Mouse (Mus musculus): ENCODE data around the gene Mettl23. TPM values are rescaled to one million over a fixed set of nuclear protein-coding genes. Genes with fewer than 3 reads are reported as not detected.

The Mettl23 gene
- polyA plus RNA-seq, 1 experiment from 2014 or later: 37.1 TPM

DNA sequence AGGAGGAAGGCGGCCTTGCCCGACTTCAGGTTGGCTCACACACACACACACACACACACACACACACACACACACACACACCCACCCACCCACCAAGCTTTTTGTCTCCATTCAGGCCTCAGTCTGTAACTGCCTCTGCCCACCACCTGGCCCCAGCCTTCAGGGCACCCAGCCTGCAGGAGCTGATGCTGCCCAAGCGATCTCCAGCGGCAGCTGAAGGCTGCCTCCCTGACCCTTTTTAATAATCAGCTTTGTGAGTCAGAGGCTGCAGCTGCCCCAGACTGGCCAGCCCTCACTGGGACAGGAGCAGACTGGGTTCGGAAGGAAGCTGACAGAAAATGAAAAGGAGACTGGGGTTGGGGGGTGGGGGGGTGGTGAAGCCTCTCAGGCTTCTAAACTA is 17.8 kb upstream of the Mettl23 start:
- no peaks in the 10 kb centered on the region; the same call in 1 of the 2 replicates for H3K36me3 ChIP-seq (ENCODE audit: control insufficient read depth, insufficient read depth)
- no peak overlapping the region for H3K4me3 ChIP-seq (ENCODE audit: low read depth, low read length)
- H3K9ac ChIP-seq (ENCODE audit: low read depth, low read length): no peak overlapping the region
- WGBS: 71% methylated on average over 5 of the region's 5 CpGs
- no peak for TF ChIP-seq CTCF (IDR thresholded peaks at IDR 0.05; ENCODE audit: low read depth)
- no peaks in the 10 kb centered on the region for H3K27me3 ChIP-seq (replicated peaks; ENCODE audit: control insufficient read depth, insufficient read depth, low read length)
- peaks cover 8% of the 10 kb centered on the region for H3K4me1 ChIP-seq (replicated peaks; ENCODE audit: control insufficient read depth, insufficient read depth, low read length)
- H3K9me3 ChIP-seq (ENCODE audit: control insufficient read depth): no peaks in the 10 kb centered on the region
- peak overlapping the region; percentile 17; the same call in 1 of the 2 replicates for H3K4me2 ChIP-seq (replicated peaks; ENCODE audit: low read depth)
- no peak for ATAC-seq
- no peak overlapping the region for H3K27ac ChIP-seq (ENCODE audit: low read depth, low read length)

DNA sequence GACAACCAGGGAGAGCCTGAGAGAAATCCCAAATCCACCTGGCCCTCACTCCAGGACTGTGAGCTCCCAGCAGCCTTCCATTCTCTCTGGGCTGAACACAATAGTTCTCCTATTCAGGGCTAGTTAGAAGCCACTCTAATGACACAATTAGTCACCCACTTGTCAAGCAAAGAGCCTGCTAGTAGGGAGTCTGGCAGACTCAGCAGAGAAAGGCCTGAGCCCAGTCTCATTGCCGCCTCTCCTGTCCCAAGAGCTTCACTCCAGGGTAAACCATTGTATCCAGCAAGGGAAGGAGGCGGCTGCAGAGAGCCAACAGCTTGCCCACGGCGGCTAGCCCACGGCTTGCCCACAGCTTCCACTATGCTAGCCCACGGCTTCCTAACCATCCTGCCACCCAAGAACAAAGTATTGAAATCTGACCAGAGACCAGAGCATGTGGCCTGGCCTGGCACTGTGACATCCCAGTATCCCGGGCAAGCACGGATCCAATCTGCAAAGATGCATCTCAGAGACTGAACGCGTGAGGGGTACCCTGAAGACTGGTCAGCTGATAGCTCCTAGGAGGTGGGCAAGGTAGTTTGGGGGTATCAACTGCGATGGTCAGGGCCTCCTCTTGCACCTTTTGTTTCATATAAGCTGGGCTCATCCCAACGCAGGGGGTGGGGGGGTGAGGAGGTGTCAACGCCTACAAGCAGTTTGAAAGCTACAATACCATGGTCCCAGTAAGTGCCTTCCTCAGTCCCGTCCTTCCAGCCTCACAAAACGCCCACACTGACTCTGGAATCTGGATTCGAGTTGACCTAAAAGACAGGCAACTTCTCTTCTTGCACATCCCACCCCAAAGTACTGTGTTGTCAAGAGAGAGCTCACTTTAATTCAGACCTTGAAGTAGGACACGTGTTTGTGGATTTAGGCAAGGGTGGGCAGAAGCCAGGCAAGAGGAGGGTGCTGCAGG is 16.3 kb upstream of the Mettl23 start:
- WGBS: 42% methylated on average over 17 of the region's 17 CpGs

DNA sequence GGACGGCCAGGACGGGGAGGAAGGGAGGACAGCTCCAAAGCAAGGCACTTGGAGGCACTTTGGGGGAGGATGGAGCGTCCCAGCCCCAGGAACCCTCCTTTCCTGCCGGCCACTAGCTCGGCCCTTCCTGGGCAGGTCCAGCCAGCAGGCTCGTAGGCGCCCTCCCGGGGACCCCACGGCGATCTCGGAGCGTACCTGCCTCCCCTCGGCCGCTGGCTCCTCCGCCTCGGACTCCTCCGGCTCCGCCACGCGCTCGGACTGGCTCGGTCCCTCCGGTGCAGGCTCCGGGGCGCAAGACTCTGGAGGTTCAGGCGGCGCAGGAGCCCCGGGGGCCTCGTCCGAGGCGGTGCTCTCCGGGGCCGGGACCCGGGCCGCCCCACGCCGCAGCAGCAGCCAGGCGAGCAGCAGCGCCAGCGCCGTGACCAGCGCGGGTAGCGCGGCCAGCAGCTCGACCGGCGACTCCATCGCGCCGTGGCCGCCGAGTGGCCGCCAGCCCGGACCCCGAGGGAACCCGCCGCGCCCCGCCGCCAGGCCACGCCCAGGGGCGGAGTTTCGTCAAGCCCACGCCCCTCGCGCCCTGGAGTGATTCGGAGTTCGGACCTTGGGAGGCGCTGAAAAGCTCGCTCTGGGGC is 15.4 kb upstream of the Mettl23 start, which contains the start of gene Mxra7:
Gene Mxra7, minus strand, starts transcription at position 513 of the 632 bp plus-strand sequence.
- Histone ChIP-seq H3K9me3 (ENCODE audit: control insufficient read depth) (no peaks in the 10 kb centered on the region), H3K27ac (ENCODE audit: low read depth, low read length) (peak within 1 kb of the TSS; percentile 82), H3K9ac (ENCODE audit: low read depth, low read length) (peak within 1 kb of the TSS; percentile 80), H3K36me3 (ENCODE audit: control insufficient read depth, insufficient read depth) (peaks cover 10% of the 10 kb centered on the region), H3K27me3 (replicated peaks; ENCODE audit: control insufficient read depth, insufficient read depth, low read length) (no peaks in the 10 kb centered on the region), H3K4me2 (replicated peaks; ENCODE audit: low read depth) (peak within 1 kb of the TSS; percentile 83), H3K4me3 (ENCODE audit: low read depth, low read length) (peak within 1 kb of the TSS; percentile 75), H3K4me1 (replicated peaks; ENCODE audit: control insufficient read depth, insufficient read depth, low read length) (peaks cover 4% of the 10 kb centered on the region)
- peak; percentile 69 for ATAC-seq
- under 1% methylated on average over 67 of the region's 71 CpGs for WGBS
- TF ChIP-seq CTCF (IDR thresholded peaks at IDR 0.05; ENCODE audit: low read depth): peak; percentile 37; the same call in 1 of the 2 replicates

More for the DNA sequence above, 16.3 kb upstream of the Mettl23 start:
- H3K4me3 ChIP-seq (ENCODE audit: low read depth, low read length): peak overlapping the region; percentile 75
- H3K4me1 ChIP-seq (replicated peaks; ENCODE audit: control insufficient read depth, insufficient read depth, low read length): peaks cover 4% of the 10 kb centered on the region
- 0 out of 2 replicates have a peak, but pooled peaks have one; percentile 1 for ATAC-seq
- no peak for TF ChIP-seq CTCF (IDR thresholded peaks at IDR 0.05; ENCODE audit: low read depth)
- H3K9me3 ChIP-seq (ENCODE audit: control insufficient read depth): no peaks in the 10 kb centered on the region
- H3K4me2 ChIP-seq (replicated peaks; ENCODE audit: low read depth): peak overlapping the region; percentile 83
- peak overlapping the region; percentile 82 for H3K27ac ChIP-seq (ENCODE audit: low read depth, low read length)
- H3K27me3 ChIP-seq (replicated peaks; ENCODE audit: control insufficient read depth, insufficient read depth, low read length): no peaks in the 10 kb centered on the region
- peaks cover 5% of the 10 kb centered on the region for H3K36me3 ChIP-seq (ENCODE audit: control insufficient read depth, insufficient read depth)
- H3K9ac ChIP-seq (ENCODE audit: low read depth, low read length): peak overlapping the region; percentile 80

DNA sequence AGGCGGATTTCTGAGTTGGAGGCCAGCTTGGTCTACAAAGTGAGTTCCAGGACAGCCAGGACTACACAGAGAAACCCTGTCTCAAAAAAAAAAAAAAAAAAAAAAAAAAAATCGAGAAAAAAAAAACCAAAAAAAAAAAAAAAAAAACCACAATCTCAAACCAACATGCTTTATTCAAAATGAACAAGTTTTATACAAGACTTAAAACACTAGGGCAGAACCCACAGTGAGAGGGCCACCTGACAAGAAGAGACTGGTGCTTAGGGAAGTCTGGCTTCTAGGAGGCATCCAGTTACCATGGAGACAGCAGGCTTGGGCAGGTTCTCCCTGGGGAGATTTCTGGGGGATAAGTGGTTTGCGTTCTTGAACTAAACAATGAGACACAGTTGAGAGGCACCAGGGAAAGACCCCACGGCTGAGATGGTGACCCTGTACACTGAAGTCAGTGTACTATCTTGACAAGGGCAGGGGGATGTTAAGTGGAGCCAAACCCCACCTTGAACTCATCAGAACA is 10.8 kb upstream of the Mettl23 start:
- WGBS: 42% methylated on average over 4 of the region's 4 CpGs
- no peak for TF ChIP-seq CTCF (IDR thresholded peaks at IDR 0.05; ENCODE audit: low read depth)
- H3K4me3 ChIP-seq (ENCODE audit: low read depth, low read length): no peak overlapping the region
- peaks cover 4% of the 10 kb centered on the region for H3K4me1 ChIP-seq (replicated peaks; ENCODE audit: control insufficient read depth, insufficient read depth, low read length)
- no peak overlapping the region for H3K9ac ChIP-seq (ENCODE audit: low read depth, low read length)
- peaks cover 42% of the 10 kb centered on the region for H3K36me3 ChIP-seq (ENCODE audit: control insufficient read depth, insufficient read depth)
- H3K27me3 ChIP-seq (replicated peaks; ENCODE audit: control insufficient read depth, insufficient read depth, low read length): no peaks in the 10 kb centered on the region
- H3K4me2 ChIP-seq (replicated peaks; ENCODE audit: low read depth): no peak overlapping the region
- no peak for ATAC-seq
- no peak overlapping the region for H3K27ac ChIP-seq (ENCODE audit: low read depth, low read length)
- H3K9me3 ChIP-seq (ENCODE audit: control insufficient read depth): no peaks in the 10 kb centered on the region

DNA sequence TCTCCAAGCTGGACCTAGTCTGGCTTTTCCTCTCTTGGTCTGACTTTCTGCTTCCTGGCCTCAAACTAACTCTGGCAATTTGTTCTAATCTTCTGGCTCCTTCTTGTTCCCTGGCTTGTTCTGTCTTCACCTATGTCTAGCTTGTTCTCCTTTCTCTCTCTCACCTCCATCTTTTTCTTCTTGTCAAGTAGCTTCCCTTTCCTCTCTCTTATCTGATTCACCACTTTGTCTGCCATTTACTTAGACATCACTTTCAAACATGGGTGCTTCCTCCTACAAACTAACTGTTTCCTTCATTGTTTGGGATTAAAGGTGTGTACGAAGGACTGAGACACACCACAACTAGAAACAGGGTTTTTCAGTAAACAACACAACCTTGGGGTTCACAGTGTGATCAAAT is 8.1 kb upstream of the Mettl23 start:
- Histone ChIP-seq H3K9me3 (ENCODE audit: control insufficient read depth) (no peaks in the 10 kb centered on the region), H3K27me3 (replicated peaks; ENCODE audit: control insufficient read depth, insufficient read depth, low read length) (no peaks in the 10 kb centered on the region), H3K4me1 (replicated peaks; ENCODE audit: control insufficient read depth, insufficient read depth, low read length) (no peaks in the 10 kb centered on the region), H3K27ac (ENCODE audit: low read depth, low read length) (no peak overlapping the region), H3K4me3 (ENCODE audit: low read depth, low read length) (no peak overlapping the region), H3K36me3 (ENCODE audit: control insufficient read depth, insufficient read depth) (peaks cover 66% of the 10 kb centered on the region), H3K4me2 (replicated peaks; ENCODE audit: low read depth) (no peak overlapping the region), H3K9ac (ENCODE audit: low read depth, low read length) (no peak overlapping the region)
- ATAC-seq: no peak
- WGBS: 89% methylated on average over 1 of the region's 1 CpGs
- TF ChIP-seq CTCF (IDR thresholded peaks at IDR 0.05; ENCODE audit: low read depth): no peak

DNA sequence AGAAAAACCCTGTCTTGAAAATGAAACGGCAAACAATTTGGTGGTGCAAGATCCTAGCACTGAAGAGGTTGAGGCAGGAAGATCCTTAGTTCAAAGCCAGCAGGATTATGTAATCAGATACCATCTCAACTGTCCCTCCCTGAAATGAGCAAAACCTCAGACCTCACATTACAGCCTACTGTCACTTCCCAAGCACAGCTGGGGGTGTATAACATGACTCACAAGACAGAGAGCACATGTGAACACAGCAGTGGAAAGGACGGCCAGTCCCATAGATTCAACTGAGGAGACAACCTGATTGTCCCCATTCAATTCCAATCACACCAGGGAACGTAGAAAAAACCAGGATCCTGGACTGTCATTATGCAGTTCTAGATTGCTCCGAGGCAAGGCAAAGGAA is 6.8 kb upstream of the Mettl23 start:
- 91% methylated on average over 4 of the region's 4 CpGs for WGBS

More for the DNA sequence above, 6.8 kb upstream of the Mettl23 start:
- Histone ChIP-seq H3K9ac (ENCODE audit: low read depth, low read length) (no peak overlapping the region), H3K9me3 (ENCODE audit: control insufficient read depth) (no peaks in the 10 kb centered on the region), H3K4me2 (replicated peaks; ENCODE audit: low read depth) (no peak overlapping the region), H3K4me3 (ENCODE audit: low read depth, low read length) (no peak overlapping the region), H3K36me3 (ENCODE audit: control insufficient read depth, insufficient read depth) (peaks cover 72% of the 10 kb centered on the region), H3K27ac (ENCODE audit: low read depth, low read length) (no peak overlapping the region), H3K27me3 (replicated peaks; ENCODE audit: control insufficient read depth, insufficient read depth, low read length) (no peaks in the 10 kb centered on the region), H3K4me1 (replicated peaks; ENCODE audit: control insufficient read depth, insufficient read depth, low read length) (peaks cover 9% of the 10 kb centered on the region; the same call in 1 of the 2 replicates)
- no peak for TF ChIP-seq CTCF (IDR thresholded peaks at IDR 0.05; ENCODE audit: low read depth)
- no peak for ATAC-seq
